Mouse (Mus musculus) T-helper 2 cell (primary cell): Measurements from ENCODE around the gene Tsacc.
"Not testable (repeated sequence)": the region's sequence is repeated elsewhere in the genome, so short reads cannot be mapped to it uniquely, and the experiment has no call there.

Experiments used
- in situ Hi-C: fragments of 300-600 bp; cut with MboI, MseI; formaldehyde crosslinking; loops from one replicate; pipeline ENCODE4 v1.15.1; 2025; ENCODE audit warnings: high pct_unique_total_duplicates

Gene Tsacc

DNA sequence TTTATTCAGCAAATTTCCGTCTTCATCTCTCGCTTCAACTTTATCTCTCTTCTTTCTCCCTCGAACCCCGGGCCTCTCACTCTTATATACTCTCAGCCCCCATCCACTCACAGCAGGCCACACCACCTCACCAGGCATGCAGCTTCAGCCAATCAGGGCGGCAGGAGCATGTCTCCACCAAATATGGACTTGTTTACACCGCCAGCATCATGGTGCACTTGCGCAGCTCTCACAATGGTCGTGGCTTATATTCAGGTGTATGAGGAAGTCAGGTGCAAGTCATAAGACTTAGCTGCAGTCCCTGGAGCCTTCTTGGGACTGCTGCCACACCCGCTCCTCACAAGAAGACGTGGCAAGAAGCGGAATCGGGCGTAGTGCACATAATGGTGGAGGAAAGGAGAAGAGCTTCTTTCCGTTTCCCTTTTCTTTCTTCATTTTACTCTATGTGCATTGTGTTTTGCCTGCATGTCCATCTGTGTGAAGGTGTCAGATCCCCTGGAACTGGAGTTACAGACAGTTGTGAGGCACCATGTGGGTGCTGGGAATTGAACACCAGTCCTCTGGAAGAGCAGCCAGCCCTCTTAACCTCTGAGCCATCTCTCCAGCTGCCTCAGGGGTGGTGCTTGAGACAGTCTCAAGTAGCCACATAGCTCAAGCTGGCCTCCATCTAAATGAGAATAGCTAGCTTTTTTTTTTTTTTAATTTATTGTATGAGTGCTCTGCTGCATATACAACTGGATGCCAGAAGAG lies 11.8 kb downstream of the Tsacc start:
- in situ Hi-C loops, result not testable (repeated sequence)

DNA sequence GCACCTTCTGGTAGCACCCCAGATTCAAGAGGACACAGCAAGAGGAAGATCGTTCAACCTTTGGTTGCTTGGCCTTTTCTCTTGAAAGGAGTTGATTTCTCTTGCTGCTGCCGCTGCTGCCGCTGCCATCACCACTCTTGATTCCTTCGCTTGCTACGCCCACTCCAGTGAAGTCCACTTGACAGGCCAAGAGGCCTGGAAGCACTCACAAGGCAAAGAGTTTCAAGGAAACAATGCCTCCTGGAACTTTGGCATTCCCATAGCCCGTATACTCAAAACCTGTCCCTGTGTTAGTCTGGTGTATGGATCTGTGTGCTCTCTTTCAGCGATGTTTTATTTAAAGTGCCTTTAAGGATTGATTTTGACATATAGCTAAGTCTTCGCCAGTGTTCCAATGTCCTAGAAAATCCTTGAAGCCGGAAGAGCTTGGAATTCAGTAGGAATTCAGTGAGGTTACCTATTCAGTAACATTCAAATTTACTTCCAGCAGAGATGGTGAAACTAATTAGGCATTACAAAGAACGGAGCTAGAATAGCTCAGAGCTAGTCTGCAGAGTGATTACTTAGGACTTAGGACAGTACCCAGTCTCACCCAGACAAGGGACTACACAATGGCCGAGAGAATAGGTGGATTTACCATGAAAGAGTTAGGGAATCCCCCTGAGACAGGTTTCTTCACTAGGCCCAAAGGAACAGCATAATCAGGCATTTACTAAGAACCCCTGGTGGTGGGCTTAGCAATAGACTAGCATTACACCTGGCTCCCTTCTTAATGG lies 15.5 kb downstream of the Tsacc start:
- in situ Hi-C loops, result not testable (repeated sequence)

DNA sequence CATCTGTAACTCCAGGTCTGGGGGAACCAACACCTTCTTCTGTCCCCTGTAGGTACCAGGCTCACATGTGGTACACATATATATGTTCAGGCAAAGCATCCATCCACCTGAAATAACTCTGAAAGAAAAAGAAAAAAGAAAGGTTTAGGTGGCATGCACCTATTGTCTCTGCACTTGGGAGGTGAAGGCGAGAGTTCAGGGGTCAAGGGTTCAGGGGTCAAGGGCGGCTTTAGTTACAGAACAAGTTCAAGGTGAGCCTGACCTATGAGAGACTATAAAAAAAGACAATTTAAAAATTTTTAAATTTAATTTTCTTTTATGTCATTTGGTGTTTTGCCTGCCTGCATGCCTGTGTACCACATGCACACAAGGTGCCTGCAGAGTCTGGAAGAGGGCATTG lies 16.8 kb downstream of the Tsacc start:
- in situ Hi-C loops, result no loop called here

DNA sequence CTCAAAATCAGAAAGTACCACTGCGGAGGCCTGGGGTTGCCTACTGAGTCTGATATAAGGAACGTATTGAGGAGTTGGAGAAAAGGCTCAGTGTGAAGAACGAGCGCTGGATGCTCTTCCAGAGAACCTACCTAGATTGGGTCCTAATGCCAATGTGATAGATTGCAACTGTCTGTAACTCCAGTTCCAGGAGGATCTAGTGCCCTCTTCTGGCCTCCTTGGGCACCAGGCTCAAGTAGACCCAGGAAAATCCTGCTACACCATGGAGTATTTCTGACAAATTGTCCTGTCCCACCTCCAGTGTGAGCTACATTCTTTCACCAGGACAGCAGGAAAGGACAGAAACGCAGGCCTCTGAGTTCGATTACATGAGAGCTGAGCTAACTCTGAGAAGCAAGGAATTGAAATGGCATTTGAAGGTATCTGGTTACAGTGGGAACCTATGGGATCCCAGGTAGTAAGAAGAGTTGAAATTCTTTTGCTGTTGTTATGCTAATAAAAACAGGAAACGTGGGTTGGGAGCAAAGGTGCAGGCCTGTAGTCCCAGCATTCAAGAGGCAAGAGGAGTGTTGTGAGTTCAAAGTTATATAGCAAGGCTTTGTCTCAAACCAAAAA lies 20.2 kb downstream of the Tsacc start:
- in situ Hi-C loops, result no loop called here

DNA sequence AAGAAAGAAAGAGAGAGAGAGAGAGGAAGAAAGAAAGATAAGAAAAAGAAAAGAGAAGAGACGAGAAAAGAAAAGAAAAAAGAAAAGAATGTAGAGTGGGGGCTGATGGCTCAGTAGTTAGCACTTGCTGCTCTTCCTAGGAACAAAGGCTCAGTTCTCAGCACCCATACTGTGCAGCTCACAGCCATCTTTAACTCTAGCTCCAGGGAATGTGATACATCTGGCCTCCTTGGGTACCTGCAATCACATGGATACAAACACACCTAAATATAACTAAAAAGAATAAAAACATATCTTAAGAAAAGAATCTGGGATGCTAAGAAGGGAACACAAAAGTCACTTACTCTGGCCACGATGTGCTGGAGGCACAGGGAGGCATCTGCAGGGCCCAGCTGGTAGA lies 20.7 kb downstream of the Tsacc start:
- in situ Hi-C loops, result no loop called here

DNA sequence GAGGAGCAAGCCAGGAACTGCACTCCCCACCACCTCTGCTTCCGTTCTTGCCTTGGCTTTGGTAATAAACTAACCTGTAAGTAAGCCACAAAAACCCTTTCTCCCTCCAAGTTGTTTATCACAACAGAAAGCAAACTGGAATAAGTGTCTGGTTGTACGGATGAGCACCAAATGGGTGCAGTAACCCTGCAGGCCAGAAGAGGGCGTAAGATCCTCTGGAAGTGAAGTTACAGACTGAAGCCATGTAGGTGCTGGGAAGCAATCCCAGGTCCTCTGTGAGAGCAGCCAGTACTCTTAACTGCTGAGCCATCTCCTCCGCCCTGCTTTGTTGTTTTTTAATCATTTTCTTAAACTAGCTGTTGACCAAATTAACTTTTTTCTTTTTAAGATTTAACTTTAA lies 22.8 kb downstream of the Tsacc start:
- in situ Hi-C loops, result no loop called here

DNA sequence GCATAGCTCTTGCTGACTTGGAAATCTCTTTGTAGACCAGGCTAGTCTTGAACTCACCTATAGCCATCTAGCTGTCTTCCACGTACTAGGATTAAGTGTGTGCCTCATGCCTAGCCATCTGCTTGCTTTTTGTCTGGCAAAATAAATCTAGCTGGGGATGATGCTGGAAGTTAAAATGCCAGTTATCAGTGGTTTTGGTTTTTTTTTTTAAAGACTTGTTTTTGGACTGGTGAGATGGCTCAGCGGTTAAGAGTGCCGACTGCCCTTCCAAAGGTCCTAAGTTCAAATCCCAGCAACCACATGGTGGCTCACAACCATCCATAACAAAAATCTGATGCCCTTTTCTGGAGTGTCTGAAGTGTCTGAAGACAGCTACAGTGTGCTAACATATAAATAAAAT lies 24.9 kb downstream of the Tsacc start:
- in situ Hi-C loops, result no loop called here

DNA sequence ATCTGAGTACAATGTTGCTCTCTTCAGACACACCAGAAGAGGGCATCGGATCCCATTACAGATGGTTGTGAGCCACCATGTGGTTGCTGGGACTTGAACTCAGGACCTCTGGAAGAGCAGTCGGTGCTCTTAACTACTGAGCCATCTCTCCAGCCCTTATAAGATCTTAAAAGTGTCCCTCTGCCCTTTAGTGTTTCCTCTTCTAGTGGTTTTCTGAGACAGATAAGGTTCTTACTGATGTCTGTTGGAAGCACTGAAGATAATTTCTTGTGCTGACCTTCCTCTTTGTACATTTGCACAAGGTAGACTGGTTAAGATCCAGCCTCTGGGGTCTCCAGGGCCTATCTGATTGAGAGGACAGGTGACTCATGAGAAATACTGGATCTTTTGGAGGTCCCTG lies 25.5 kb downstream of the Tsacc start:
- in situ Hi-C loops, result not testable (repeated sequence)

DNA sequence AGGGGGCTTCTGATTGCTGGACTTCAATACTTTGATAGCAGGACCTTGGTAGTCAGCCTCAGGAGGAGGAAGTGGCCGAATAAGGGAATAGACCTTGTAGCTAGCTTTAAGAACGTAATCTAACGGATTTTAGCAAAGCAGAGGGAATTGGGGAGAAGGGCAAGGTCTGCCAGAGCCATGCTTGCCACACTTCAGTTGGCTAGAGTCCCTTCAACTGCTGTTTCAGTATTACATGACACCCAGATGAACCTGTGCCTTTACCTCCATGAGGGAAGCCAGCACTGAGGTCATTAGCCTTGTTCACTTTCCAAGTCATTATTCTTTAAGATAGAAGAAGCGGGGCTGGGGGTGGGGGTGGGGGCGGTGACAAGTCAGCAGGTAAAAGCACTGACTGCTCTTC lies 27.8 kb downstream of the Tsacc start:
- in situ Hi-C loops, result no loop called here

DNA sequence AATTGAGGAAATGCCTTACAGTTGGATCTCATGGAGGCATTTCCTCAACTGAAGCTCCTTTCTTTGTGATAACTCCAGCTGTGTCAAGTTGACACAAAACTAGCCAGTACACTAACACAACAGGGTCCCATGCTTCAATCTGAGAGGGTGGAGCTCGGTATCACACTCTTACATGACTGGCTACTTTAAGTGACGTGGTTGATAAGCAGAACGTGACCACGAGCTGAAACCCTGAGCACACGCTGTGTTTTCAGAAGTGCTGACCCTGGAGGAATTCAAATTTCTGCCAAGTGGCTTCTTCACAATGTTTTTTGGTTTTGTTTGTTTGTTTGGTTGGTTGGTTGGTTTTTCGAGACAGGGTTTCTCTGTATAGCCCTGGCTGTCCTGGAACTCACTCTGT lies 28.8 kb downstream of the Tsacc start:
- in situ Hi-C loops, result not testable (repeated sequence)

DNA sequence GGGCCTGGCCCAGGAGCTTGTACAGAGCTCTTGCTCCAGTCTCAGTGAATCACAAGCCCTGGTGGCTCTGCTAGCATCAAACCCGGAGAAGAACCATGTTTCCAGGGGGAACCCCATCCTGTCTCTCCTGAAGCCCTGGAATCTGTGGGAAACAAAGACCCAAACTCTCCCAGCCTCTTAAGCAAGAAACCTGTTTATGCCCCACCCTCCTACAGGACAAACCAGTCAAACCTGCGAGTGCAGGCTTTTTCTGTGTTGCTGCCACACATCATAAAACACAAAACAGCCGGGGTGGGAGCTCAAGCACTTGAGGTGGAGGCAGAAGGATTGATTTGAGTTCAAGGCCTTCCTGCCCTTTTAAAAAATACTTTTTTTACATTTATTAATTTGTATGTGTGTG lies 34.5 kb downstream of the Tsacc start:
- in situ Hi-C loops, result no loop called here

DNA sequence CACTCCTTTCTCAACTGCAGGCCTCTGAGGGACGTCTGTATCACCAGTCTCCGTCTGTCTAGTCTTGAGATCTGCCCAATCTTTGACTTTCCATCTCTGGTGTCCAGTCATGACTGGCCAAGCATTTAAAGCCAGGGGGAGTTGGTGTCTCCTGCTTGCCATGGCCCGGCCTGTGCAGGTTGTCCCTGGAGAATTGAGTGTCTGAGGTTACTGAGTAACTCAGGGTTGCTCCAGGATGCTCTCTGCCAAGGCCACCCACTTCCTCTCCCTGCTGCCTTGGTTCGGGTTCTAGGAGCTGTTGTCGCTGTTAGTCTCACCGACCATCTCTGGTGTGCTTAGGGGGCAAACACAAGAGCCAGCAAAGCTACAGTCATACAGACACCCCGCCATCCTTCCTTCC lies 40.4 kb downstream of the Tsacc start:
- in situ Hi-C loops, result no loop called here

DNA sequence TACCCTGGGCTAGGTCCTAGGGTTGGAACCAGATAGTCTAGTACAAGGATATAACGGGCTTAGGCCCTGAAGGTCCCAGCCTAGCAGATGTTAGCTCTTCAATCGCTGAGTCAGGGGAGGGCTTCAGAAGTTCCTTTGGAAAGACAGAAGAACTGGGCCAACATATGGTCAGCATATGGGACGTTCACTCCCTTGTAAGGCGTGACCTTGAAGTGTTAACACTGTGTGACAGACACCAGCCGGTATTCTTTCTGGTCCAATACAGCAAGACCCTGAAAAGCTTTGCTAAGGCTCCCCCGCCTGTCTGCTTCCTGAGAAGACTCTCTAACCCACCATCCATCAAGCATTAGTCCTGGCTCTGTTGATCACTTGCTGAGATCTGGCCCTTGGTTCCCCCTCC lies 40.8 kb downstream of the Tsacc start:
- in situ Hi-C loops, result no loop called here

DNA sequence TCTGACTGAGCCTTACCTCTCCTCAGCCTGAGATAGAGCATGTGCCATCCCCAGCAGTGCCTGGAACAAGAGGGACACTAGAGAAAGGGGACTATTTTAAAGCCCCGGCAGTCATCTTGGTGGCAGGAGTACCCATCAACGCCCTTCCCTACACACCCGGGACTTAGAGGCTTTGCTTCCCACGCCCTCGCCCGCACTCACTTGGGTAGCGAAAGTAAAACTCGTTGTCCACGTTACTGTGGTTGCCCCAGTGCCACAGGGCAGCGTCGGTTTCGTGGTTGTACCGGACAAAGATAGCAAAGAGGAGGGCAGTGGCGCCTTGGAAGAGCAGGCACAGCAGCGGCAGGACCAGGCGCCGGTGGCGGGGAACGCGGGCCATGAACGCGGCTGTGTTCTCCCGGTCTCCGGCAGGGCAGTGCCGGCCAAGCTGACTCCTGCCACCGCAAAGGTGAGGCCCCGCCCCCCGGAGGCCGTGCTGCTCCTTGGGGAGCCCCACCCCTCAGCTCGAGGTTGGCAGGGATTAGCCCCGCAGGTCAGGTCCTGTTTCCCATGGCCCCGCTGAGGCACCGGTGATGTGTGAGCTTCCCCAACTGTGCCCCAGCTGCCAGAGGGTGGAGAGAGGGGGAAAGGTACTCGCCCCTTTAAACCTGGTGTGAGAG lies 42.4 kb downstream of the Tsacc start, which contains the start of gene Rhbg:
Gene Rhbg, minus strand, starts transcription at position 442 of the 659 bp plus-strand sequence.
- in situ Hi-C loops, result no loop called here

DNA sequence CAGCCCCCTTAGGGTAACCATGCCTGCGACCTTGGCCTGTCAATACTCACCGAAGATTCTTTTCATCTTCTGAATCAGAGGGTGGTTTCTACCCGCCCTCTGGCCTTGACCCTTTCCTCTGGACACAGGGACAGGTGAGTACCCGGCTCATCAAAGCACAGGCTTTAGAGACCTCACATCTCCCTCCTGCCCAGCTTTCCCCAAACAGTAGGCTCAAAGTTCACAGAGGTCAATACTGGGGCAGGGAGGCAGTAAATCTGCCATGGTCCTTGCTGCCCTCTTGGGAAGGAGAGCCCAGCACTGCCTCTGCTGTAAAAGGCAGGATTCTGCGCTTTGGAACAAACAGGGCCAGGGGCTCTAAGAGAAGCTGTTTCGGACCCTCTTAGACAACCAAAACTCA lies 44.1 kb downstream of the Tsacc start:
- in situ Hi-C loops, result no loop called here

DNA sequence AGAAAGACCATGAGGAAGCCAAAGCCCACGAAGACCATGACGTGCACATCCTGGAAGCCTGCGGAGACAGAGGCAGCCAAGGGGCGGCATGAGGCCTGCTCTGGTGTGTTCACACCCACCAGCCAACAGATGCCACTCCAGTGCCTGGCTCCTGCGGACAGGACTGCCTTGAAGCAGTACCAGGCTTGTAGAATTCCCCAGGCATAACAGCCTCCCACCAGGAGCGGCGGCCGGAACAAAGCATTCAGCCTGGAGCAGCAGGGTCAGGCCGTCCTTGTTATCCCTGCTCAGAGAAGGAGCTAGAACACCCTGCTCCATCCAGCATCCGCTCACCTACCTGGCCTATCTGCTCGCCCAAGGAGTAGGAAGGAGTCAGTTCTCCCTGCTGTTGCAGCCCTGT lies 48.4 kb downstream of the Tsacc start:
- in situ Hi-C loops, result no loop called here

DNA sequence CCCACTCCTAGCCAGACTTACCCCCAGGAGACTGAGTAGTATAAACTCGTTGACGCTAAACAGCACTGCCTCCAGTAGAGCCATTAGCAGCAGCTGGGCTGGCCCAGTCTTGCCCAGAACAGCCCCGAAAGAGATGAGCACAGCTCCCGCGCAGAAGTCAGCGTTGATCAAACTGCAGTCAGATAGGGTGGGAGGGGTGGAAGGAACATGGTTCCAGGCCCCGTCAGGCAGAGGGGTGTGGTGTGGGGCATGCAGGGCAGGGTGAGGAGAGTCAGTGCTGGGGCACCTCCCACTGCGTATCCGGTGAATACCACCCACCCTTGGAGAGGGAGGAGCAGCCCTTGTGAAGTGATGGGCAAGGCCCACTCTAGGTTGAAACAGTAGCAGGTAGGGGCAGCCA lies 49.1 kb downstream of the Tsacc start:
- in situ Hi-C loops, result no loop called here

DNA sequence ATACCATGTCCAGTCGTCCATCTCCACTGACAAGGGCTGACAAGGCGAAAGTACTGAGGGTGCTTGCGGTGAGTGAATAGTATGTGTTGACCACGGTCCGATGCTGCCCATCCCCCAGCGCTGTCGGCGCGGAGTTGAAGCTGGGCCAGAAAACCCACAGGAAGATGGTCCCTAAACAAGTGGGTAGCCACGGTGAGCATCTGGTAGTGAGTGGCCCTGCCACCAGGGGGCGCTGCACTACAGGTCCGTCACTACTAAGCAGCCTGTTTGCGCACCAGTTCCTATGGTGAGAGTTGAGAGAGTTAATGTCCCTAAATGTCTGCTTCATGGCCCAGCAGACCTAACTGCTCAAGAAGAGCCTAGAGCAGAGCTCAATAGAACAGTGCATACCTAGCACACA lies 51.0 kb downstream of the Tsacc start:
- in situ Hi-C loops, result no loop called here

DNA sequence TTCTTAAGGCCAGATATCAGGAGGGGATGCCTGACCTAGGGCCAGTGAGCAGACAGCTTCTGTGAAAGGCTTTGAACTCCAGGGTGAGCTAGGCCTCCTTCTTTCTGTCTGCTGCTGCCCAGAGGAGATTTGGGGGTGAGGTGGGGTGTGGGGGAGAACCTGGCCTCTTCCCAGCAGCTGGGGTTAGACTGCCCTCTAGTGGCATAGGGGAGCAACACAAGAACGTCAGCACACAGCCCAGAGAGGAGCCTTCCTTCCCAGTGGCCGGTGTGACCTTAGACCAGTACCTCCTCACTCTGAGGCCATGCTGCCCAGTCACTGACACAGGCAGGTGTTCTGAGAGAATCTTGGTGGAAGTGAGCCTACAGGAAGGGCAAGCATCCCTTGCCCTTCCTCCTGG lies 52.7 kb downstream of the Tsacc start:
- in situ Hi-C loops, result no loop called here

DNA sequence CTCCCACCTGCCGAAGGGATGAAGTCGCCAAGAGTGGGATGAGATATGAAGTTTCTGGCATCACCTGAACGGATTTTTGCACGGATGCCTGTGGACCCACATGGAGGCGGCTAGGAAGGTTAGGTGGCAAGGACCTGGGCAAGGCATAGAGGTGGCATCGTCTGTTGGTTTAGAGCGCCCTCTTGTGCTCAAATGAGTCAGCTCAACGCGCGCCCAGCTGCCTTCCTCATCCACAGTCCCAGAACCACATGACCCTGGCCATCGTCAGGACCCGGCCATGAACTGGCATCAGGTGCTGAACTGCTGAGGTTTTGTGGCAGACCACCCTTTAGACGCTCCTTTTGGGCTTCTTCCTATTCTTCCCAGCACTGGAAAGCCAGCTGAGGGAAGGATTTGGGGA lies 54.3 kb downstream of the Tsacc start:
- in situ Hi-C loops, result no loop called here

DNA sequence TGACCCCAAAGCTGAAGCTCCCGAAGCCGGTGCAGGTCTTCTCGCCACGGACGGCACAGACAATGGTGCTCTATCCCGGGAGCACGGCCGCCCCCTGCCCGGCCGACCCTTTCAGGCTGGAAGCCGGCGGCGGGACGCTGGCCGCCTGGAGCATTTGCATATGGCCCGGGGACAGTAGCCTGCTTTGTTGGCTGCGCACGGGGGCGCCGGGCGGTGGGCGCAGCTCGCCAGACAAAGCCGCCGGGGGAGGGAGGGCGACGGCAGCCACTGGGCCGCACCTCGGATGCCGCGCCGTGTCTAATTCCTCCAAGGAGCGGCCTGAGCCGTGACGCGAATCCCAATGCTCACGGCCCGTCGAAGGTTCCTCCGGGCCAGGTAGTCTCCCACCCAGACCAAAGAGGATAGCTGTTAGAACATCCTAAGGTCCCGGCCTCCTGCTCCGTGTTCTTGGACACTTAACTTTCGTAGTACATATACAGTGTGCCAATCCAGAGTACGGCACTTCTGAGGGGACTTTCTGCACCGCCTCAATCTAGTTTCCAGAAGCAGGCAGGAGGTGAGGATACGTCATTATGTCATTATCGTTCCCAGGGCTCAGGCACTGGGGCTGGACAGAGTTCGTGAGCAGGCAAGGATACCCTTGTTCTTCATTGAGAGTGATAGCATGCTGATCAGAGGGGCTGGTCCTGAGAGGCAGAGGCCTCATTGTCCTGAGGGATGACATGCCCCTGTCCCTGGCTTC lies 55.6 kb downstream of the Tsacc start:
- in situ Hi-C loops, result no loop called here

DNA sequence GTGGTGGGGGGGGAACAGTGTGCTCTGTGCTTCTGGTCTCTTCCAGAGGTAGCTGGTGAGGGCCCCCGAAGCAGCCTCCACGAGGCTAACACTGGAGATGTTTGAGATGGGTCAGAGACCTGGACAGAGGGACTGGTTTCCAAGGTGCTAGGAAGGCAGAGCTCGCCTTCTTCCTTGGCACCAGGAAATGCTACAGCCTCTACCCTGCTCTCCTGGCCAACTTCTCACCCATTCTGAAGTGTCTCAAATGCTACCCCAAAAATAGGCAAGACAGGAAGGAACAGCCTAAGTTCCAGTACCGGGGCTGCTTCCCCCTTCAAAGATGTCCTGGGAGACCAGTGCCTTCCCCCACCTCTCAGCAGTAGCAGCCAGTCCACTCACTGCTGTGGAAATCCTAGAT lies 57.4 kb downstream of the Tsacc start:
- in situ Hi-C loops, result no loop called here
